Mouse (Mus musculus) ES-Bruce4 (cell line): ENCODE results near the gene Setdb1. TPM values are rescaled to one million over a fixed set of nuclear protein-coding genes. Genes with fewer than 3 reads are reported as not detected.

Source experiments
- H3K27ac ChIP-seq: 2 replicates; pipeline ENCODE4 v1.5.1; 2012; ENCODE audit warnings: low read length, inconsistent platforms; ENCODE audit not compliant: insufficient read depth
- H3K27me3 ChIP-seq: 2 replicates; pipeline ENCODE4 v1.6.1; 2012; ENCODE audit warnings: mild to moderate bottlenecking, low read length, inconsistent platforms; ENCODE audit not compliant: control insufficient read depth, poor library complexity, insufficient read depth, severe bottlenecking
- H3K36me3 ChIP-seq: 2 replicates; pipeline ENCODE4 v1.6.1; 2012; ENCODE audit warnings: inconsistent platforms, mild to moderate bottlenecking, low read length, moderate library complexity; ENCODE audit not compliant: control insufficient read depth, poor library complexity, insufficient read depth, severe bottlenecking
- H3K4me1 ChIP-seq: one replicate; pipeline ENCODE4 v1.8.1; 2011; ENCODE audit warnings: low read length; ENCODE audit not compliant: control insufficient read depth, insufficient read depth
- H3K4me3 ChIP-seq: 2 replicates; pipeline ENCODE4 v1.5.1; 2011; ENCODE audit warnings: low read depth, mild to moderate bottlenecking, low read length
- H3K9ac ChIP-seq: 2 replicates; pipeline ENCODE4 v1.6.1; 2012; ENCODE audit warnings: low read depth, mild to moderate bottlenecking, inconsistent platforms; ENCODE audit not compliant: poor library complexity, severe bottlenecking
- H3K9me3 ChIP-seq: replicated peaks from 2 replicates; pipeline ENCODE4 v1.6.1; 2012; ENCODE audit warnings: mild to moderate bottlenecking, low read length, inconsistent platforms; ENCODE audit not compliant: control insufficient read depth, poor library complexity, insufficient read depth, severe bottlenecking
- CTCF ChIP-seq: IDR thresholded peaks from one replicate; pipeline ENCODE4 v1.8.1; 2011; ENCODE audit warnings: low read depth, low read length
- EP300 ChIP-seq: IDR thresholded peaks from 2 replicates; pipeline ENCODE4 v1.6.1; 2011; ENCODE audit warnings: low read depth, low read length; ENCODE audit not compliant: insufficient read depth
- POLR2A ChIP-seq: IDR thresholded peaks from one replicate; pipeline ENCODE4 v1.8.1; 2011; ENCODE audit warnings: low read length; ENCODE audit not compliant: insufficient read depth
- polyA plus RNA-seq: library from polyadenylated mRNA; stranded (reverse); fragments of >200 nt; gene quantifications from 2 replicates; pipeline ENCODE4 v1.2.4, GENCODE M21; 2011; ENCODE audit warnings: low read depth; ENCODE audit not compliant: missing spikeins, insufficient read depth, insufficient read length

The Setdb1 gene
- polyA plus RNA-seq, 1 experiment, result 73.3 TPM

DNA sequence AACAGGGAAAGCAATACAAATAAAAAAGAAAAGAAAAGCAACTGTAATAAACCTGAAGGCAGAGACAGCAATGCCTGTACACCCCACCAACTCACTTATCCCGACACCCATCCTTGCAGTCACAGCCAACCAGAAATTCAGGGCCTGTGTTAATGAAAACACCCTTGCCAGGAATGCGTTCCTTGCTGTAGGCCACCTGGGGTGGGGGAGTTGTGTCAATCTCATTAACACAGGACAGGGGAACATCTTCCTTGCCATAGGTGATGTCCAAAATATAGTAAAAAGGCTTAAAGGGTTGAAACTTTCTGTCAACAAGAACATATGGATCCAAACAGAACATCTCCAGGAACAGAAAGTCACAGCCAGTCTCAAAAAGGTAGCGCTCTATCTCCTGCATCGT, 18.8 kb downstream of the Setdb1 start:
- peaks cover 68% of the 10 kb centered on the region for H3K36me3 ChIP-seq
- no peaks in the 10 kb centered on the region for H3K27me3 ChIP-seq
- H3K27ac ChIP-seq, result no peak overlapping the region
- no peak overlapping the region for H3K9ac ChIP-seq
- H3K4me3 ChIP-seq, result no peak overlapping the region
- TF ChIP-seq POLR2A (no peak), EP300 (no peak), CTCF (no peak)
- H3K9me3 ChIP-seq, result no peaks in the 10 kb centered on the region
- H3K4me1 ChIP-seq, result no peaks in the 10 kb centered on the region

- Histone ChIP-seq H3K27ac (no peak overlapping the region), H3K9me3 (no peaks in the 10 kb centered on the region), H3K27me3 (no peaks in the 10 kb centered on the region), H3K4me1 (no peaks in the 10 kb centered on the region), H3K4me3 (no peak overlapping the region), H3K36me3 (peaks cover 64% of the 10 kb centered on the region), H3K9ac (no peak overlapping the region)
- no peak for TF ChIP-seq CTCF
- no peak for TF ChIP-seq POLR2A
- no peak for TF ChIP-seq EP300
Observed at GRCm38 (mm10) chr3:95337345-95337744, 19.7 kb downstream of the Setdb1 start.

- Histone ChIP-seq H3K9ac (no peak overlapping the region), H3K27me3 (no peaks in the 10 kb centered on the region), H3K4me1 (no peaks in the 10 kb centered on the region), H3K27ac (no peak overlapping the region), H3K9me3 (no peaks in the 10 kb centered on the region), H3K36me3 (peaks cover 45% of the 10 kb centered on the region), H3K4me3 (no peak overlapping the region)
- TF ChIP-seq EP300 (no peak), POLR2A (no peak), CTCF (no peak)
Observed at GRCm38 (mm10) chr3:95331528-95331927, 25.5 kb downstream of the Setdb1 start.

DNA sequence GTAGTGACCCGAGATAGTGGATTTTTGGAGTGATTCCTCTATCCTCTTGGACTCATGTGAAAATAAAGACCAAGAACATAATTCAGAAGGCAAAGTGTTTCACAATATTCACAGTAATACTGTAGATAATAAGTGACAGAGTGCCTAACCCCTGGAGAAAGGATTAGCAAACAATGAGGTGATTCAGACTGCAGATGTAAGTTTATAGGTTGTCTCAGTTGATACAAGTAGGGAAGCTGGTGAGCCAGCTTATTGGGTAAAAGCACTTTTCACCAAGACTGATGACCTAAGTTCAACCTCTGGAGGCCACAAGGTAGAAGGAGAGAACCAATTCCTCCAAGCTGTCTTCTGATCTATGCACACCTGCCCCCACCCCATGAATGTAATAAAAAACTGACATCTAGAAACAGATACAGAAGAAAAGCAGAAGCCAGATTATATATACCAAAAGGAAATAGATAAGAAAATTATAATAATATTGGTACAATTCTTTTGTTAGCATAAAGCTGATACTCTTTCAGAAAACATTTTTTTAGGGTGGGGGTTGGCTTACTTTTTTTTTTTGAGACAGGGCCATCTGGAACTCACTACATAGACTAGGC, 28.1 kb downstream of the Setdb1 start:
- H3K36me3 ChIP-seq, result peaks cover 64% of the 10 kb centered on the region
- no peaks in the 10 kb centered on the region for H3K27me3 ChIP-seq
- H3K9ac ChIP-seq, result no peak overlapping the region
- TF ChIP-seq POLR2A (no peak), EP300 (no peak), CTCF (no peak)
- no peak overlapping the region for H3K4me3 ChIP-seq
- H3K9me3 ChIP-seq, result no peaks in the 10 kb centered on the region
- H3K4me1 ChIP-seq, result no peaks in the 10 kb centered on the region
- no peak overlapping the region for H3K27ac ChIP-seq

DNA sequence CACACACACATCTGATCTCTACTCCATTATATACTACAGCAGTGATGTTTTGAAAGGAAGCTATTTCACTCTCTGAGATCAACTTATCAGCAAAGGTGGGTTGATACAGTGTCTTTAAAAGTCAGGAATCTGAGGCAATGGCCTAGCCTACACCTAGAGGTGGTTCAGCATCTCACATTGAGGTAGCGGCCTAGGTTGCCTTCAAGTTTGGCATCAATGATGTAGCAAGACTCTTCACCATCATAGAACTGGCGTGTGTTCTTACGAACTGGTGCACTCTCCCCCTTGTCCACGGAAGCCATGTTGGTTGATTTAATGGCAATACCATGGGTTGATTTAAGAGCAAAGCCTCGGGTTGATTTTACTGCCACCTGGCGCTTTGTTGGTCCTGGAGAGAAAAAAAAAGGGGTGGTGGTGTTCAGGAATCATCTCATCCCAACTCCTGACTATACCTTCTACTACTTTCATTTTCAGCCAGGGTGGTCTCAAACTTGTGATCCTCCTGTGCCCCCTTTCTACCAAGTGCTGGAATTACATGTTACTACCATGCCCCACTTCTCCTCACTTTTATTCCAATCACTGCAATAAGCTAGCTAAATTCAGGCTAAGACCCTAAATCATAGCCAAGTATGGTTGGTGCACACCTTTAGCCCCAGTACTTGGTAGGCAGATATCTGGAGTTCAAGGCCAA, 32.4 kb downstream of the Setdb1 start:
- H3K4me3 ChIP-seq, result no peak overlapping the region
- no peak overlapping the region for H3K27ac ChIP-seq
- H3K9me3 ChIP-seq, result no peaks in the 10 kb centered on the region
- no peaks in the 10 kb centered on the region for H3K4me1 ChIP-seq
- no peak overlapping the region for H3K9ac ChIP-seq
- TF ChIP-seq EP300, result no peak
- TF ChIP-seq POLR2A, result no peak
- TF ChIP-seq CTCF, result no peak
- H3K36me3 ChIP-seq, result peaks cover 82% of the 10 kb centered on the region
- no peaks in the 10 kb centered on the region for H3K27me3 ChIP-seq

GRCm38 (mm10) chr3:95323429-95323828, 33.6 kb downstream of the Setdb1 start:
- Histone ChIP-seq H3K4me3 (no peak overlapping the region), H3K9me3 (no peaks in the 10 kb centered on the region), H3K4me1 (no peaks in the 10 kb centered on the region), H3K27me3 (no peaks in the 10 kb centered on the region), H3K36me3 (peaks cover 76% of the 10 kb centered on the region), H3K27ac (no peak overlapping the region), H3K9ac (no peak overlapping the region)
- no peak for TF ChIP-seq POLR2A
- TF ChIP-seq EP300, result no peak
- no peak for TF ChIP-seq CTCF
